In the genomic region with DNA sequence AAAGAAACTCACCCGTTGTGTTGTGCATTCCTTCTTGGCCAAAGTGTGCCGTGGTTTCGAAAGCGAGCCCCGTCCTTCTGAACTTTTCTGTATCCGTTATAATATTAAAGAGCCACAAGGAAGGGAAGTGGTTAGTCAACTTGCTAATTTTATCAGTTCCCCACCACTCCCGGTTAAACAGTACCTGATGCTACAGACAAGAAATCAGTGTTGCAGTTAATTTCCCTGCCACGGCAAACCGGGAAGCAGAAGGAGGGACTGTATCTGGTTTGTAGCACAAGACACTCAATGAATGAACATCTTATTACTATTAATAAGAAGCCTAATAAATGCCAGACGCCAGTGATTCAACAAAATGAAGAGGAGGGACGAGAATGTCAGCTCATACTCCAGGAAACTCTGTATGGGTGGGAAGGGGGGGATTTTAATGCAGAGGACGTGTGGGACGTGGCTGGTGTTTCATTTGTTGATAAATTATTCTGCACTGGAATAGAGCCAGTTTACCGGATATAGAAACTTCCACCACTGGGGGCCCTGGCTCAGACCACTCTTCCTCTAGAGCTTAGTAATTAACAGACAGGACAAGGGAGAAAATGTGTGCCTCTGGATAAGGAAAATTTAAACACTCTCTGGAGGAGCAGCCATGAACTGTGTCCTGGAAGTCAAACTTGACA, we compare ENCODE assay signal across 8 mouse cellular contexts.
DNase-seq lines count a peak whose midpoint lies in the region; ATAC-seq and TF ChIP-seq lines count a peak whose summit lies in the region.

No protein-coding gene starts in this region.

- no peaks in the 10 kb centered on the region for H3K9me3 ChIP-seq in kidney, embryonic 15.5 days (replicated peaks)
- H3K9me3 ChIP-seq in forebrain, embryonic 14.5 days (replicated peaks; ENCODE audit: control insufficient read depth, low read length), result no peaks in the 10 kb centered on the region
- H3K9me3 ChIP-seq in midbrain, postnatal 0 days (ENCODE audit: low read length), result no peaks in the 10 kb centered on the region

- H3K27me3 ChIP-seq in kidney, embryonic 15.5 days, result no peaks in the 10 kb centered on the region
- H3K27me3 ChIP-seq in forebrain, embryonic 14.5 days (replicated peaks; ENCODE audit: control insufficient read depth, insufficient read depth, low read length), result no peaks in the 10 kb centered on the region
- H3K27me3 ChIP-seq in midbrain, postnatal 0 days (ENCODE audit: insufficient read depth, low read length), result no peaks in the 10 kb centered on the region

- H3K4me2 ChIP-seq in kidney, embryonic 15.5 days, result peak overlapping the region; percentile 45
- H3K4me2 ChIP-seq in forebrain, embryonic 14.5 days (ENCODE audit: low read length), result peak overlapping the region; percentile 18; the same call in 1 of the 2 replicates
- H3K4me2 ChIP-seq in midbrain, postnatal 0 days (ENCODE audit: low read depth, low read length, poor library complexity, severe bottlenecking), result peak overlapping the region; percentile 10; the same call in 1 of the 2 replicates

- peak overlapping the region; percentile 81 for H3K27ac ChIP-seq in kidney, embryonic 15.5 days
- H3K27ac ChIP-seq in forebrain, embryonic 14.5 days (ENCODE audit: low read depth, low read length), result no peak overlapping the region
- H3K27ac ChIP-seq in midbrain, postnatal 0 days (ENCODE audit: low read depth, low read length), result no peak overlapping the region

- peak overlapping the region; percentile 23 for H3K4me3 ChIP-seq in kidney, embryonic 15.5 days (replicated peaks)
- no peak overlapping the region for H3K4me3 ChIP-seq in forebrain, embryonic 14.5 days (ENCODE audit: low read depth, low read length)
- H3K4me3 ChIP-seq in midbrain, postnatal 0 days (ENCODE audit: low read depth, low read length), result no peak overlapping the region

- no peak for TF ChIP-seq CTCF in midbrain, postnatal 0 days (IDR thresholded peaks at IDR 0.05)

- H3K4me1 ChIP-seq in kidney, embryonic 15.5 days, result peaks cover 13% of the 10 kb centered on the region; the same call in 1 of the 2 replicates
- H3K4me1 ChIP-seq in forebrain, embryonic 14.5 days (ENCODE audit: control insufficient read depth, insufficient read depth, low read length), result no peaks in the 10 kb centered on the region
- no peaks in the 10 kb centered on the region for H3K4me1 ChIP-seq in midbrain, postnatal 0 days (ENCODE audit: insufficient read depth, low read length)

- H3K36me3 ChIP-seq in kidney, embryonic 15.5 days, result no peaks in the 10 kb centered on the region
- no peaks in the 10 kb centered on the region for H3K36me3 ChIP-seq in forebrain, embryonic 14.5 days (ENCODE audit: control insufficient read depth, insufficient read depth, low read length)
- H3K36me3 ChIP-seq in midbrain, postnatal 0 days (ENCODE audit: insufficient read depth, low read length), result no peaks in the 10 kb centered on the region

- ATAC-seq in kidney, embryonic 15.5 days (replicated peaks; ENCODE audit: low FRiP score), result peak; percentile 82
- ATAC-seq in forebrain, embryonic 14.5 days, result peak; percentile 69; the same call in 1 of the 2 replicates
- ATAC-seq in midbrain, postnatal 0 days (ENCODE audit: low FRiP score), result peak; percentile 56; the same call in 1 of the 2 replicates

- no peak for DNase-seq in kidney, adult 9 months
- DNase-seq in forebrain, embryonic 14.5 days (ENCODE audit: low spot score), result peak; percentile 54
- peak; percentile 1 to 8 for DNase-seq in kidney, postnatal 36 days
- DNase-seq in midbrain, postnatal 0 days (ENCODE audit: low spot score), result peak; percentile 9
- no peak for DNase-seq in adrenal gland, postnatal 36 days
- no peak for DNase-seq in c-Kit-positive CD71-positive TER-119-positive erythroid progenitor cells, embryonic 14.5 days (ENCODE audit: low spot score)
- DNase-seq in layer of hippocampus, postnatal 10 days (ENCODE audit: low spot score in 2 of 2), result no peak

- 37% methylated on average over 14 of the region's 14 CpGs for WGBS in kidney, embryonic 15.5 days
- 39% methylated on average over 14 of the region's 14 CpGs for WGBS in forebrain, embryonic 14.5 days
- 54% methylated on average over 14 of the region's 14 CpGs for WGBS in midbrain, postnatal 0 days

- no peak overlapping the region for H3K9ac ChIP-seq in kidney, embryonic 15.5 days
- H3K9ac ChIP-seq in forebrain, embryonic 14.5 days (ENCODE audit: low read length), result no peak overlapping the region
- no peak overlapping the region for H3K9ac ChIP-seq in midbrain, postnatal 0 days (replicated peaks; ENCODE audit: low read length, poor library complexity, severe bottlenecking)

Comparison
In these comparisons a context has a peak if more than half of its experiments do, and no peak if none do; other contexts are left out.
1. DNase-seq: peak in forebrain, embryonic 14.5 days (single experiment), kidney, postnatal 36 days (2 of 2) and midbrain, postnatal 0 days (single experiment); none in kidney, adult 9 months (single experiment), adrenal gland, postnatal 36 days (0 of 2), c-Kit-positive CD71-positive TER-119-positive erythroid progenitor cells, embryonic 14.5 days (single experiment) and layer of hippocampus, postnatal 10 days (0 of 2).
2. Peak in every context shown above with its lines, with median percentiles within 50 percentile points of each other: ATAC-seq and H3K4me2 ChIP-seq.